Mouse (Mus musculus) heart, embryonic 14.5 days (tissue): ENCODE data around the gene Fis1. TPM values are rescaled to one million over a fixed set of nuclear protein-coding genes. Genes with fewer than 3 reads are reported as not detected.
"Not testable (repeated sequence)": the region's sequence is repeated elsewhere in the genome, so short reads cannot be mapped to it uniquely, and the experiment has no call there.

Source experiments
- ATAC-seq: fragments of 200-750 bp; cut with Nextera tagmentation; 2 replicates; pipeline ENCODE4 v1.8.0; 2017; ENCODE audit warnings: low read depth, moderate TSS enrichment; ENCODE audit not compliant: insufficient number of reproducible peaks, insufficient read depth, low FRiP score
- H3K27ac ChIP-seq, 2 experiments: fragments of 200-500 bp in 1 of 2; fragments of 300-500 bp in 1 of 2; sonication (generic) in 1 of 2; replicated peaks in 1 of 2; 2 replicates each; pipeline ENCODE4 v1.5.1; 2012 to 2014; ENCODE audit warnings: low read depth in 2 of 2, low read length in 2 of 2, control low read depth in 1 of 2, mild to moderate bottlenecking in 1 of 2, mixed read lengths in 1 of 2; ENCODE audit not compliant: control insufficient read depth in 1 of 2, insufficient read depth in 1 of 2
- H3K27me3 ChIP-seq: fragments of 300-500 bp; sonication (generic); 2 replicates; pipeline ENCODE4 v1.6.1; 2014; ENCODE audit warnings: mild to moderate bottlenecking, low read length, control low read depth; ENCODE audit not compliant: control insufficient read depth, insufficient read depth
- H3K36me3 ChIP-seq: fragments of 300-500 bp; sonication (generic); 2 replicates; pipeline ENCODE4 v1.6.1; 2014; ENCODE audit warnings: mild to moderate bottlenecking, control low read depth, low read length, mixed read lengths; ENCODE audit not compliant: control insufficient read depth, insufficient read depth
- H3K4me1 ChIP-seq, 2 experiments: fragments of 200-500 bp in 1 of 2; fragments of 300-500 bp in 1 of 2; sonication (generic) in 1 of 2; 2 replicates each; pipeline ENCODE4 v1.6.1; 2012 to 2014; ENCODE audit warnings: low read length in 2 of 2, control low read depth in 1 of 2, mixed read lengths in 1 of 2; ENCODE audit not compliant: control insufficient read depth in 2 of 2, insufficient read depth in 2 of 2
- H3K4me2 ChIP-seq: fragments of 300-500 bp; sonication (generic); 2 replicates; pipeline ENCODE4 v1.6.1; 2014; ENCODE audit warnings: mild to moderate bottlenecking, low read length
- H3K4me3 ChIP-seq, 2 experiments: fragments of 200-500 bp in 1 of 2; fragments of 300-500 bp in 1 of 2; sonication (generic) in 1 of 2; 2 replicates each; pipeline ENCODE4 v1.5.1; 2012 to 2014; ENCODE audit warnings: low read length in 2 of 2, mild to moderate bottlenecking in 2 of 2, control low read depth in 1 of 2, low read depth in 1 of 2, moderate library complexity in 1 of 2; ENCODE audit not compliant: control insufficient read depth in 1 of 2, insufficient read depth in 1 of 2
- H3K9ac ChIP-seq: fragments of 300-500 bp; sonication (generic); 2 replicates; pipeline ENCODE4 v1.6.1; 2014; ENCODE audit warnings: mild to moderate bottlenecking, low read length
- H3K9me3 ChIP-seq: fragments of 300-500 bp; sonication (generic); 2 replicates; pipeline ENCODE4 v1.6.1; 2016; ENCODE audit warnings: low read length, control low read depth; ENCODE audit not compliant: control insufficient read depth
- WGBS: fragments of 180-500 bp; shearing (Covaris S2); extraction: QIAGEN DNeasy Blood & Tissue Kit; methylation state at CpG from one replicate; pipeline ENCODE4 v1.1.7; 2014; 5-methylcytosine and 5-hydroxymethylcytosine counted together
- polyA plus RNA-seq: library from polyadenylated mRNA; unstranded; fragments of >200 nt; fragmentation: Nextera tagmentation; extraction: Ambion mirVana; gene quantifications from 2 replicates; pipeline ENCODE4 v1.2.1, GENCODE M21; 2014

The Fis1 gene
- polyA plus RNA-seq, 1 experiment from 2014 or later = 314 TPM

GRCm38 (mm10) chr5:136933930-136934329 lies 19.1 kb upstream of the Fis1 start:
- WGBS = 82% methylated on average over 6 of the region's 6 CpGs
- Histone ChIP-seq H3K9me3 (no peaks in the 10 kb centered on the region), H3K4me1 (no peaks in the 10 kb centered on the region; a peak in 1 of 4 replicates), H3K4me2 (no peak overlapping the region), H3K9ac (no peak overlapping the region), H3K36me3 (no peaks in the 10 kb centered on the region), H3K27me3 (no peaks in the 10 kb centered on the region), H3K4me3 (no peak overlapping the region), H3K27ac (no peak overlapping the region)
- no peak for ATAC-seq

- no peak overlapping the region for H3K4me2 ChIP-seq
These were observed 17.0 kb upstream of the Fis1 start for GRCm38 (mm10) chr5:136935905-136936695.

GRCm38 (mm10) chr5:136936750-136937149 lies 16.3 kb upstream of the Fis1 start:
- 78% methylated on average over 6 of the region's 6 CpGs for WGBS
- Histone ChIP-seq H3K9ac (no peak overlapping the region), H3K27me3 (no peaks in the 10 kb centered on the region), H3K4me2 (no peak overlapping the region), H3K4me3 (no peak overlapping the region), H3K9me3 (no peaks in the 10 kb centered on the region), H3K4me1 (no peaks in the 10 kb centered on the region), H3K27ac (no peak overlapping the region), H3K36me3 (no peaks in the 10 kb centered on the region)
- no peak for ATAC-seq

More at GRCm38 (mm10) chr5:136935905-136936695, 17.0 kb upstream of the Fis1 start:
- Histone ChIP-seq H3K9ac (no peak overlapping the region), H3K27ac (no peak overlapping the region), H3K9me3 (no peaks in the 10 kb centered on the region), H3K27me3 (no peaks in the 10 kb centered on the region), H3K4me3 (no peak overlapping the region), H3K36me3 (no peaks in the 10 kb centered on the region), H3K4me1 (no peaks in the 10 kb centered on the region)
- no peak for ATAC-seq
- 53% methylated on average over 7 of the region's 7 CpGs for WGBS

- H3K27me3 ChIP-seq = no peaks in the 10 kb centered on the region
- no peak for ATAC-seq
- no peaks in the 10 kb centered on the region for H3K9me3 ChIP-seq
- H3K36me3 ChIP-seq = no peaks in the 10 kb centered on the region
- WGBS = 85% methylated on average over 5 of the region's 5 CpGs
- H3K27ac ChIP-seq = no peak overlapping the region
- no peak overlapping the region for H3K4me3 ChIP-seq
- peaks cover 0 to 2% of the 10 kb centered on the region in 2 experiments; a peak in 1 of 4 replicates for H3K4me1 ChIP-seq
- H3K9ac ChIP-seq = no peak overlapping the region
- no peak overlapping the region for H3K4me2 ChIP-seq
These were observed 15.5 kb upstream of the Fis1 start for GRCm38 (mm10) chr5:136937621-136938020.

GRCm38 (mm10) chr5:136939284-136939683 lies 13.8 kb upstream of the Fis1 start:
- Histone ChIP-seq H3K27me3 (no peaks in the 10 kb centered on the region), H3K4me2 (no peak overlapping the region), H3K4me3 (no peak overlapping the region), H3K4me1 (peaks cover 0 to 2% of the 10 kb centered on the region in 2 experiments; a peak in 1 of 4 replicates), H3K36me3 (no peaks in the 10 kb centered on the region), H3K9me3 (no peaks in the 10 kb centered on the region), H3K9ac (no peak overlapping the region), H3K27ac (no peak overlapping the region)
- ATAC-seq = no peak
- WGBS = 62% methylated on average over 7 of the region's 7 CpGs

GRCm38 (mm10) chr5:136940029-136940428 lies 13.0 kb upstream of the Fis1 start:
- H3K4me1 ChIP-seq, H3K9me3 ChIP-seq, H3K4me3 ChIP-seq, H3K4me2 ChIP-seq, ATAC-seq, H3K9ac ChIP-seq, H3K27me3 ChIP-seq, H3K36me3 ChIP-seq, H3K27ac ChIP-seq: not testable (repeated sequence)
- WGBS = 85% methylated on average over 6 of the region's 6 CpGs

GRCm38 (mm10) chr5:136940845-136941560 lies 12.1 kb upstream of the Fis1 start:
- no peak for ATAC-seq
- H3K9me3 ChIP-seq = no peaks in the 10 kb centered on the region
- no peak overlapping the region for H3K4me2 ChIP-seq
- H3K27ac ChIP-seq = no peak overlapping the region
- no peak overlapping the region for H3K9ac ChIP-seq
- peaks cover 0 to 2% of the 10 kb centered on the region in 2 experiments; a peak in 1 of 4 replicates for H3K4me1 ChIP-seq
- no peak overlapping the region for H3K4me3 ChIP-seq
- WGBS = 81% methylated on average over 12 of the region's 12 CpGs
- H3K36me3 ChIP-seq = no peaks in the 10 kb centered on the region
- H3K27me3 ChIP-seq = no peaks in the 10 kb centered on the region
